Mouse (Mus musculus): ENCODE data around the gene C1qtnf6. TPM values are rescaled to one million over a fixed set of nuclear protein-coding genes. Genes with fewer than 3 reads are reported as not detected.

The C1qtnf6 gene
- polyA plus RNA-seq, 1 experiment from 2014 or later: 4.9 TPM

- Histone ChIP-seq H3K27me3 (no peaks in the 10 kb centered on the region), H3K9ac (replicated peaks) (no peak overlapping the region), H3K9me3 (no peaks in the 10 kb centered on the region), H3K4me2 (replicated peaks) (no peak overlapping the region), H3K4me1 (peaks cover 44% of the 10 kb centered on the region), H3K4me3 (no peak overlapping the region), H3K36me3 (no peaks in the 10 kb centered on the region), H3K27ac (replicated peaks) (peak overlapping the region; percentile 58)
- 29% methylated on average over 3 of the region's 3 CpGs for WGBS
- peak; percentile 30; the same call in 1 of the 2 replicates for ATAC-seq (replicated peaks)
Measured at GRCm38 (mm10) chr15:78541606-78542005, 10.4 kb upstream of the C1qtnf6 start.

- WGBS: 54% methylated on average over 3 of the region's 3 CpGs
- ATAC-seq (replicated peaks): no peak
- Histone ChIP-seq H3K27ac (replicated peaks) (peak overlapping the region; percentile 56), H3K4me2 (replicated peaks) (no peak overlapping the region), H3K4me1 (peaks cover 44% of the 10 kb centered on the region), H3K9me3 (no peaks in the 10 kb centered on the region), H3K9ac (replicated peaks) (no peak overlapping the region), H3K36me3 (no peaks in the 10 kb centered on the region), H3K4me3 (no peak overlapping the region), H3K27me3 (no peaks in the 10 kb centered on the region)
Measured at GRCm38 (mm10) chr15:78541036-78541435, 9.8 kb upstream of the C1qtnf6 start.

- H3K9ac ChIP-seq (replicated peaks): no peak overlapping the region
- H3K27ac ChIP-seq (replicated peaks): no peak overlapping the region
- 51% methylated on average over 10 of the region's 10 CpGs for WGBS
Measured at GRCm38 (mm10) chr15:78535723-78536421, 4.7 kb upstream of the C1qtnf6 start.

GRCm38 (mm10) chr15:78533346-78533835 is 2.2 kb upstream of the C1qtnf6 start:
- Histone ChIP-seq H3K9me3 (no peaks in the 10 kb centered on the region), H3K36me3 (no peaks in the 10 kb centered on the region), H3K4me1 (peaks cover 31% of the 10 kb centered on the region), H3K27ac (replicated peaks) (no peak overlapping the region), H3K27me3 (no peaks in the 10 kb centered on the region), H3K4me3 (no peak overlapping the region), H3K4me2 (replicated peaks) (no peak overlapping the region), H3K9ac (replicated peaks) (no peak overlapping the region)
- no peak for ATAC-seq (replicated peaks)
- 75% methylated on average over 10 of the region's 10 CpGs for WGBS

More at GRCm38 (mm10) chr15:78535723-78536421, 4.7 kb upstream of the C1qtnf6 start:
- Histone ChIP-seq H3K27me3 (no peaks in the 10 kb centered on the region), H3K4me1 (peaks cover 17% of the 10 kb centered on the region), H3K9me3 (no peaks in the 10 kb centered on the region), H3K4me3 (no peak overlapping the region), H3K4me2 (replicated peaks) (no peak overlapping the region), H3K36me3 (no peaks in the 10 kb centered on the region)
- ATAC-seq (replicated peaks): no peak

GRCm38 (mm10) chr15:78532566-78533345 is 1.5 kb upstream of the C1qtnf6 start:
- no peak for ATAC-seq (replicated peaks)

GRCm38 (mm10) chr15:78531901-78532469 is 769 bp upstream of the C1qtnf6 start:
- Histone ChIP-seq H3K4me1 (peaks cover 31% of the 10 kb centered on the region), H3K4me2 (replicated peaks) (peak overlapping the region; percentile 55), H3K27ac (replicated peaks) (peak overlapping the region; percentile 70), H3K9me3 (no peaks in the 10 kb centered on the region), H3K9ac (replicated peaks) (peak overlapping the region; percentile 53), H3K4me3 (peak overlapping the region; percentile 35), H3K27me3 (no peaks in the 10 kb centered on the region), H3K36me3 (no peaks in the 10 kb centered on the region)
- ATAC-seq (replicated peaks): peak; percentile 87
- under 1% methylated on average over 25 of the region's 25 CpGs for WGBS

More at GRCm38 (mm10) chr15:78532566-78533345, 1.5 kb upstream of the C1qtnf6 start:
- peaks cover 31% of the 10 kb centered on the region for H3K4me1 ChIP-seq
- 74% methylated on average over 10 of the region's 10 CpGs for WGBS
- H3K4me2 ChIP-seq (replicated peaks): no peak overlapping the region
- H3K9ac ChIP-seq (replicated peaks): 0 out of 2 replicates have a peak overlapping the region, but pooled peaks have one; percentile 14
- no peak overlapping the region for H3K4me3 ChIP-seq
- H3K27ac ChIP-seq (replicated peaks): no peak overlapping the region
- H3K36me3 ChIP-seq: no peaks in the 10 kb centered on the region
- H3K9me3 ChIP-seq: no peaks in the 10 kb centered on the region
- H3K27me3 ChIP-seq: no peaks in the 10 kb centered on the region

- H3K36me3 ChIP-seq: no peaks in the 10 kb centered on the region
- H3K4me2 ChIP-seq (replicated peaks): peak overlapping the region; percentile 55; the same call in 1 of the 2 replicates
- ATAC-seq (replicated peaks): peak; percentile 7; the same call in 1 of the 2 replicates
- WGBS: 64% methylated on average over 4 of the region's 4 CpGs
- H3K27me3 ChIP-seq: no peaks in the 10 kb centered on the region
- peak overlapping the region; percentile 35; the same call in 1 of the 2 replicates for H3K4me3 ChIP-seq
- H3K4me1 ChIP-seq: peaks cover 31% of the 10 kb centered on the region
- no peaks in the 10 kb centered on the region for H3K9me3 ChIP-seq
- H3K9ac ChIP-seq (replicated peaks): peak overlapping the region; percentile 53; the same call in 1 of the 2 replicates
- H3K27ac ChIP-seq (replicated peaks): peak overlapping the region; percentile 70; the same call in 1 of the 2 replicates
Measured at GRCm38 (mm10) chr15:78531451-78531720, 170 bp upstream of the C1qtnf6 start.

- no peak for ATAC-seq (replicated peaks)
- Histone ChIP-seq H3K9me3 (no peaks in the 10 kb centered on the region), H3K4me3 (no peak overlapping the region), H3K4me2 (replicated peaks) (peak overlapping the region; percentile 45; the same call in 1 of the 2 replicates), H3K27ac (replicated peaks) (peak overlapping the region; percentile 79), H3K27me3 (no peaks in the 10 kb centered on the region), H3K36me3 (no peaks in the 10 kb centered on the region), H3K4me1 (peaks cover 31% of the 10 kb centered on the region), H3K9ac (replicated peaks) (0 out of 2 replicates have a peak overlapping the region, but pooled peaks have one; percentile 57)
- 77% methylated on average over 3 of the region's 3 CpGs for WGBS
Measured at GRCm38 (mm10) chr15:78530141-78530540, 1.1 kb downstream of the C1qtnf6 start.

- Histone ChIP-seq H3K27ac (replicated peaks) (peak overlapping the region; percentile 79), H3K4me3 (peak overlapping the region; percentile 36), H3K9me3 (no peaks in the 10 kb centered on the region), H3K4me2 (replicated peaks) (peak overlapping the region; percentile 45), H3K9ac (replicated peaks) (peak overlapping the region; percentile 57), H3K36me3 (no peaks in the 10 kb centered on the region), H3K4me1 (peaks cover 31% of the 10 kb centered on the region), H3K27me3 (no peaks in the 10 kb centered on the region)
- WGBS: 0% methylated on average over 14 of the region's 15 CpGs
- ATAC-seq (replicated peaks): peak; percentile 49
Measured at GRCm38 (mm10) chr15:78529428-78529990, 1.7 kb downstream of the C1qtnf6 start.

- Histone ChIP-seq H3K9me3 (no peaks in the 10 kb centered on the region), H3K27me3 (no peaks in the 10 kb centered on the region), H3K4me3 (peak overlapping the region; percentile 36), H3K27ac (replicated peaks) (peak overlapping the region; percentile 79), H3K4me1 (peaks cover 31% of the 10 kb centered on the region), H3K9ac (replicated peaks) (peak overlapping the region; percentile 57), H3K4me2 (replicated peaks) (peak overlapping the region; percentile 45), H3K36me3 (no peaks in the 10 kb centered on the region)
- WGBS: 52% methylated on average over 11 of the region's 11 CpGs
- no peak for ATAC-seq (replicated peaks)
Measured at GRCm38 (mm10) chr15:78528726-78529411, 2.3 kb downstream of the C1qtnf6 start.

GRCm38 (mm10) chr15:78527973-78528372 is 3.2 kb downstream of the C1qtnf6 start:
- Histone ChIP-seq H3K4me2 (replicated peaks) (no peak overlapping the region), H3K36me3 (no peaks in the 10 kb centered on the region), H3K9me3 (no peaks in the 10 kb centered on the region), H3K9ac (replicated peaks) (no peak overlapping the region), H3K27ac (replicated peaks) (no peak overlapping the region), H3K27me3 (no peaks in the 10 kb centered on the region), H3K4me1 (peaks cover 31% of the 10 kb centered on the region), H3K4me3 (no peak overlapping the region)
- no peak for ATAC-seq (replicated peaks)
- 87% methylated on average over 7 of the region's 7 CpGs for WGBS
